ENCODE assay signal across 9 mouse cellular contexts in genomic region chr4:134555956-134556580, GRCm38 (mm10). TPM values are rescaled to one million over a fixed set of nuclear protein-coding genes. Genes with fewer than 3 reads are reported as not detected.
A peak's percentile ranks its signal among the peaks of the same experiment; 100 is the strongest.
DNase-seq lines count a peak whose midpoint lies in the region; ATAC-seq lines count a peak whose summit lies in the region.
"Had no signal": no experiment of that assay in that cellular context is flagged by ENCODE, and none has a peak within 500 bp of the region (broad histone marks: within the 10 kb centered on the region; RNA-seq: fewer than 3 reads in every experiment).

No protein-coding gene starts in this region.

- H3K4me2 ChIP-seq in hindbrain, embryonic 14.5 days (replicated peaks) = no peak overlapping the region
- no peak overlapping the region for H3K4me2 ChIP-seq in neural tube, embryonic 11.5 days (ENCODE audit: low read depth)
- H3K4me2 ChIP-seq: liver, embryonic 15.5 days had no signal

- no peaks in the 10 kb centered on the region for H3K9me3 ChIP-seq in hindbrain, embryonic 10.5 days
- H3K9me3 ChIP-seq in hindbrain, embryonic 14.5 days (ENCODE audit: control insufficient read depth, low read length) = no peaks in the 10 kb centered on the region
- H3K9me3 ChIP-seq in neural tube, embryonic 11.5 days (ENCODE audit: control insufficient read depth, low read length) = no peaks in the 10 kb centered on the region
- H3K9me3 ChIP-seq: liver, embryonic 15.5 days had no signal

- 0 out of 2 replicates have a peak, but pooled peaks cover 1% of the 10 kb centered on the region for H3K36me3 ChIP-seq in hindbrain, embryonic 10.5 days
- no peaks in the 10 kb centered on the region for H3K36me3 ChIP-seq in hindbrain, embryonic 14.5 days (replicated peaks; ENCODE audit: control insufficient read depth, insufficient read depth)
- no peaks in the 10 kb centered on the region for H3K36me3 ChIP-seq in neural tube, embryonic 11.5 days (ENCODE audit: control insufficient read depth, insufficient read depth, low read length)
- H3K36me3 ChIP-seq: liver, embryonic 15.5 days had no signal

- H3K27ac ChIP-seq in hindbrain, embryonic 10.5 days = no peak overlapping the region
- no peak overlapping the region for H3K27ac ChIP-seq in hindbrain, embryonic 14.5 days
- H3K27ac ChIP-seq in neural tube, embryonic 11.5 days (ENCODE audit: low read depth, low read length) = no peak overlapping the region
- H3K27ac ChIP-seq: liver, embryonic 15.5 days had no signal

- H3K4me1 ChIP-seq in hindbrain, embryonic 10.5 days (replicated peaks) = peaks cover 35% of the 10 kb centered on the region
- peaks cover 13% of the 10 kb centered on the region for H3K4me1 ChIP-seq in hindbrain, embryonic 14.5 days (replicated peaks; ENCODE audit: control insufficient read depth, insufficient read depth, low read length)
- H3K4me1 ChIP-seq in neural tube, embryonic 11.5 days (ENCODE audit: control insufficient read depth, insufficient read depth, low read length) = peaks cover 5% of the 10 kb centered on the region

- H3K27me3 ChIP-seq in hindbrain, embryonic 10.5 days (ENCODE audit: insufficient read depth, poor library complexity, severe bottlenecking) = no peaks in the 10 kb centered on the region
- no peaks in the 10 kb centered on the region for H3K27me3 ChIP-seq in hindbrain, embryonic 14.5 days (ENCODE audit: control insufficient read depth, insufficient read depth, low read length)
- no peaks in the 10 kb centered on the region for H3K27me3 ChIP-seq in neural tube, embryonic 11.5 days (ENCODE audit: control insufficient read depth, insufficient read depth, low read length)

- 70% methylated on average over 8 of the region's 8 CpGs for WGBS in hindbrain, embryonic 10.5 days
- 54% methylated on average over 8 of the region's 8 CpGs for WGBS in hindbrain, embryonic 14.5 days
- 66% methylated on average over 8 of the region's 8 CpGs for WGBS in neural tube, embryonic 11.5 days

- DNase-seq in hindbrain, embryonic 10.5 days (ENCODE audit: low spot score) = peak; percentile 35
- DNase-seq in hindbrain, embryonic 14.5 days (ENCODE audit: low spot score) = no peak
- DNase-seq in neural tube, embryonic 11.5 days (ENCODE audit: low spot score) = peak; percentile 58
- no peak for DNase-seq in neural tube, embryonic 10.5 days (ENCODE audit: extremely low spot score, low spot score)
- peak; percentile 74 for DNase-seq in ZHBTc4 (ENCODE audit: low read depth, low spot score)
- DNase-seq in naive thymus-derived CD4-positive, alpha-beta T cell, adult 2 months (ENCODE audit: low read depth) = peak; percentile 55
- DNase-seq in spleen, adult 18-20 months = no peak
- DNase-seq: right cerebral cortex, adult 18-20 months had no signal

- no peak overlapping the region for H3K9ac ChIP-seq in hindbrain, embryonic 14.5 days
- no peak overlapping the region for H3K9ac ChIP-seq in neural tube, embryonic 11.5 days (ENCODE audit: low read length)
- H3K9ac ChIP-seq: liver, embryonic 15.5 days had no signal

- H3K4me3 ChIP-seq in hindbrain, embryonic 10.5 days = no peak overlapping the region
- no peak overlapping the region for H3K4me3 ChIP-seq in hindbrain, embryonic 14.5 days (replicated peaks; ENCODE audit: low read length)
- H3K4me3 ChIP-seq in neural tube, embryonic 11.5 days (ENCODE audit: low read depth, low read length) = no peak overlapping the region
- H3K4me3 ChIP-seq: liver, embryonic 15.5 days had no signal

- no peak for ATAC-seq in hindbrain, embryonic 14.5 days (ENCODE audit: low FRiP score)
- no peak for ATAC-seq in neural tube, embryonic 11.5 days (ENCODE audit: insufficient read depth, low FRiP score, low TSS enrichment)

RNA-seq across cellular contexts. Expression of gene Selenon, which starts 4.1 kb away (rescaled TPM):
- 8.6 and 10.3 TPM in 2 replicates for polyA plus RNA-seq in hindbrain, embryonic 10.5 days (2016; fragmentation: Nextera tagmentation; extraction: Ambion mirVana)
- 10.9 and 12.8 TPM in 2 replicates for polyA plus RNA-seq in hindbrain, embryonic 14.5 days (2014; fragmentation: Nextera tagmentation; extraction: Ambion mirVana)
- 48.0 TPM in 2 replicates for polyA plus RNA-seq in neural tube, embryonic 11.5 days (2014; fragmentation: Nextera tagmentation; extraction: Ambion mirVana)

RNA-seq across cellular contexts. Expression of gene Mtfr1l, which starts 20.9 kb away (rescaled TPM):
- 115 and 125 TPM in 2 replicates for polyA plus RNA-seq in hindbrain, embryonic 10.5 days (2016; fragmentation: Nextera tagmentation; extraction: Ambion mirVana)
- polyA plus RNA-seq in hindbrain, embryonic 14.5 days (2014; fragmentation: Nextera tagmentation; extraction: Ambion mirVana) = 184 and 202 TPM in 2 replicates
- polyA plus RNA-seq in neural tube, embryonic 11.5 days (2014; fragmentation: Nextera tagmentation; extraction: Ambion mirVana) = 130 and 133 TPM in 2 replicates

RNA-seq across cellular contexts. Expression of gene Aunip, which starts 45.3 kb away (rescaled TPM):
- polyA plus RNA-seq in hindbrain, embryonic 10.5 days (2016; fragmentation: Nextera tagmentation; extraction: Ambion mirVana) = 19.3 and 25.9 TPM in 2 replicates
- 0.40 and 0.91 TPM in 2 replicates for polyA plus RNA-seq in hindbrain, embryonic 14.5 days (2014; fragmentation: Nextera tagmentation; extraction: Ambion mirVana)
- 6.5 and 8.1 TPM in 2 replicates for polyA plus RNA-seq in neural tube, embryonic 11.5 days (2014; fragmentation: Nextera tagmentation; extraction: Ambion mirVana)

RNA-seq across cellular contexts. Expression of gene Paqr7, which starts 59.6 kb away (rescaled TPM):
- 3.1 and 4.3 TPM in 2 replicates for polyA plus RNA-seq in hindbrain, embryonic 10.5 days (2016; fragmentation: Nextera tagmentation; extraction: Ambion mirVana)
- 11.5 and 12.4 TPM in 2 replicates for polyA plus RNA-seq in hindbrain, embryonic 14.5 days (2014; fragmentation: Nextera tagmentation; extraction: Ambion mirVana)
- polyA plus RNA-seq in neural tube, embryonic 11.5 days (2014; fragmentation: Nextera tagmentation; extraction: Ambion mirVana) = 2.0 and 2.2 TPM in 2 replicates

Comparison
In these comparisons a context has a peak if more than half of its experiments do, and no peak if none do; other contexts are left out.
1. DNase-seq: peak in hindbrain, embryonic 10.5 days (single experiment), neural tube, embryonic 11.5 days (single experiment), ZHBTc4 (single experiment) and naive thymus-derived CD4-positive, alpha-beta T cell, adult 2 months (single experiment); none in hindbrain, embryonic 14.5 days (single experiment), neural tube, embryonic 10.5 days (single experiment) and spleen, adult 18-20 months (0 of 2).